In the genomic region with DNA sequence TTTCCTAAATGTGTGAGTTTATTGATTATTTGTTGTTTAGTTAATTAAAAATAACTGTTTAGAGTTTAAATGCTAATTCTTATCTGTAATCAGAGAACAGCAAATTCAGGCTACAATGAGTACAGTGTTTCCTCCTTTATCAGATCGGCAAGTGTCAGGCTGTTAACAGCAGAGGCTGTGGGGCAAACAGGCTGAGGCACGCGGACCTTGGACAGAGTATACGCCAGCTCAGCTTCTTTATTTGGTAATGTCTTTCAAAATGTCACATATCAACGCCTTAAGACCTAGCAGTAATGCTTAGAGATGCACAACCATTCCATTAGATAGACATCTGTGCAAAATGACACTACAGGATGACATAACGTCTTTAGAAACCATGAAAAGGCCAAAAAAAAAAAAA, we compare ENCODE assay signal across 9 mouse cellular contexts. TPM values are rescaled to one million over a fixed set of nuclear protein-coding genes. Genes with fewer than 3 reads are reported as not detected.
DNase-seq lines count a peak whose midpoint lies in the region; ATAC-seq and TF ChIP-seq lines count a peak whose summit lies in the region.
"Had no signal": no experiment of that assay in that cellular context is flagged by ENCODE, and none has a peak within 500 bp of the region (broad histone marks: within the 10 kb centered on the region; RNA-seq: fewer than 3 reads in every experiment).

No protein-coding gene starts in this region.

- no peak for DNase-seq in forebrain, embryonic 14.5 days (ENCODE audit: low spot score)
- DNase-seq in lung, postnatal 10 days, result no peak
- DNase-seq in midbrain, postnatal 0 days (ENCODE audit: low spot score), result no peak
- DNase-seq in adipocyte (ENCODE audit: low spot score), result no peak
- no peak for DNase-seq in adrenal gland, postnatal 14 days

- ATAC-seq in forebrain, embryonic 13.5 days, result no peak
- ATAC-seq in forebrain, embryonic 14.5 days, result no peak; the same call in 1 of the 2 replicates
- no peak for ATAC-seq in lung, embryonic 15.5 days (ENCODE audit: borderline replicate concordance, extremely low read depth, low FRiP score, low TSS enrichment)
- no peak for ATAC-seq in hindbrain, embryonic 15.5 days (ENCODE audit: low FRiP score, low read depth)
- ATAC-seq in midbrain, postnatal 0 days (ENCODE audit: low FRiP score), result no peak

- WGBS in forebrain, embryonic 13.5 days, result 69% methylated on average over 6 of the region's 6 CpGs
- WGBS in forebrain, embryonic 14.5 days, result 62% methylated on average over 6 of the region's 6 CpGs
- WGBS in lung, embryonic 15.5 days, result 45% methylated on average over 6 of the region's 6 CpGs
- WGBS in hindbrain, embryonic 15.5 days, result 64% methylated on average over 6 of the region's 6 CpGs
- 71% methylated on average over 6 of the region's 6 CpGs for WGBS in midbrain, postnatal 0 days

- H3K27ac ChIP-seq in forebrain, embryonic 13.5 days, result no peak overlapping the region
- no peak overlapping the region for H3K27ac ChIP-seq in forebrain, embryonic 14.5 days (ENCODE audit: low read depth, low read length)
- no peak overlapping the region for H3K27ac ChIP-seq in lung, embryonic 15.5 days
- no peak overlapping the region for H3K27ac ChIP-seq in hindbrain, embryonic 15.5 days (replicated peaks)
- no peak overlapping the region for H3K27ac ChIP-seq in midbrain, postnatal 0 days (ENCODE audit: low read depth, low read length)

- no peak overlapping the region for H3K4me3 ChIP-seq in forebrain, embryonic 13.5 days
- no peak overlapping the region for H3K4me3 ChIP-seq in forebrain, embryonic 14.5 days (ENCODE audit: low read depth, low read length)
- H3K4me3 ChIP-seq in lung, embryonic 15.5 days, result no peak overlapping the region
- no peak overlapping the region for H3K4me3 ChIP-seq in hindbrain, embryonic 15.5 days
- H3K4me3 ChIP-seq in midbrain, postnatal 0 days (ENCODE audit: low read depth, low read length), result peak overlapping the region; percentile 52; the same call in 1 of the 2 replicates

- TF ChIP-seq CTCF in midbrain, postnatal 0 days (IDR thresholded peaks at IDR 0.05), result no peak

- no peak overlapping the region for H3K9ac ChIP-seq in forebrain, embryonic 13.5 days
- no peak overlapping the region for H3K9ac ChIP-seq in forebrain, embryonic 14.5 days (ENCODE audit: low read length)
- H3K9ac ChIP-seq in lung, embryonic 15.5 days, result 0 out of 2 replicates have a peak overlapping the region, but pooled peaks have one; percentile 0
- no peak overlapping the region for H3K9ac ChIP-seq in hindbrain, embryonic 15.5 days
- H3K9ac ChIP-seq in midbrain, postnatal 0 days (replicated peaks; ENCODE audit: low read length, poor library complexity, severe bottlenecking), result no peak overlapping the region

- H3K4me1 ChIP-seq in forebrain, embryonic 13.5 days, result peaks cover 28% of the 10 kb centered on the region
- H3K4me1 ChIP-seq in forebrain, embryonic 14.5 days (ENCODE audit: control insufficient read depth, insufficient read depth, low read length), result peaks cover 7% of the 10 kb centered on the region; the same call in 1 of the 2 replicates
- peaks cover 25% of the 10 kb centered on the region for H3K4me1 ChIP-seq in lung, embryonic 15.5 days
- H3K4me1 ChIP-seq in hindbrain, embryonic 15.5 days (replicated peaks), result peaks cover 18% of the 10 kb centered on the region
- H3K4me1 ChIP-seq in midbrain, postnatal 0 days (ENCODE audit: insufficient read depth, low read length), result peaks cover 2% of the 10 kb centered on the region; the same call in 1 of the 2 replicates

- H3K9me3 ChIP-seq in forebrain, embryonic 13.5 days (replicated peaks), result no peaks in the 10 kb centered on the region
- H3K9me3 ChIP-seq in forebrain, embryonic 14.5 days (replicated peaks; ENCODE audit: control insufficient read depth, low read length), result no peaks in the 10 kb centered on the region
- no peaks in the 10 kb centered on the region for H3K9me3 ChIP-seq in lung, embryonic 15.5 days
- no peaks in the 10 kb centered on the region for H3K9me3 ChIP-seq in hindbrain, embryonic 15.5 days
- H3K9me3 ChIP-seq in midbrain, postnatal 0 days (ENCODE audit: low read length), result no peaks in the 10 kb centered on the region
- H3K9me3 ChIP-seq: limb, embryonic 15.5 days had no signal

- no peaks in the 10 kb centered on the region for H3K27me3 ChIP-seq in forebrain, embryonic 13.5 days
- H3K27me3 ChIP-seq in forebrain, embryonic 14.5 days (replicated peaks; ENCODE audit: control insufficient read depth, insufficient read depth, low read length), result no peaks in the 10 kb centered on the region
- no peaks in the 10 kb centered on the region for H3K27me3 ChIP-seq in lung, embryonic 15.5 days
- no peaks in the 10 kb centered on the region for H3K27me3 ChIP-seq in hindbrain, embryonic 15.5 days
- no peaks in the 10 kb centered on the region for H3K27me3 ChIP-seq in midbrain, postnatal 0 days (ENCODE audit: insufficient read depth, low read length)
- H3K27me3 ChIP-seq: limb, embryonic 15.5 days had no signal

- peak overlapping the region; percentile 90 for H3K4me2 ChIP-seq in forebrain, embryonic 13.5 days
- H3K4me2 ChIP-seq in forebrain, embryonic 14.5 days (ENCODE audit: low read length), result no peak overlapping the region
- H3K4me2 ChIP-seq in lung, embryonic 15.5 days, result peak overlapping the region; percentile 82; the same call in 1 of the 2 replicates
- peak overlapping the region; percentile 96 for H3K4me2 ChIP-seq in hindbrain, embryonic 15.5 days
- H3K4me2 ChIP-seq in midbrain, postnatal 0 days (ENCODE audit: low read depth, low read length, poor library complexity, severe bottlenecking), result no peak overlapping the region

- 0 out of 2 replicates have a peak, but pooled peaks cover 2% of the 10 kb centered on the region for H3K36me3 ChIP-seq in forebrain, embryonic 13.5 days (ENCODE audit: poor library complexity, severe bottlenecking)
- H3K36me3 ChIP-seq in forebrain, embryonic 14.5 days (ENCODE audit: control insufficient read depth, insufficient read depth, low read length), result no peaks in the 10 kb centered on the region
- H3K36me3 ChIP-seq in lung, embryonic 15.5 days, result 0 out of 2 replicates have a peak, but pooled peaks cover 6% of the 10 kb centered on the region
- no peaks in the 10 kb centered on the region for H3K36me3 ChIP-seq in hindbrain, embryonic 15.5 days
- no peaks in the 10 kb centered on the region for H3K36me3 ChIP-seq in midbrain, postnatal 0 days (ENCODE audit: insufficient read depth, low read length)

RNA-seq across cellular contexts. Expression of a gene that starts 0.7 kb away (rescaled TPM):
- polyA plus RNA-seq in forebrain, embryonic 13.5 days (2015; fragmentation: Nextera tagmentation; extraction: Ambion mirVana), result 80.3 and 85.9 TPM in 2 replicates
- 156 and 176 TPM in 2 replicates for polyA plus RNA-seq in forebrain, embryonic 14.5 days (2014; fragmentation: Nextera tagmentation; extraction: Ambion mirVana)
- polyA plus RNA-seq in lung, embryonic 15.5 days (2015; fragmentation: Nextera tagmentation; extraction: Ambion mirVana), result 359 and 369 TPM in 2 replicates
- 206 and 214 TPM in 2 replicates for polyA plus RNA-seq in hindbrain, embryonic 15.5 days (2015; fragmentation: Nextera tagmentation; extraction: Ambion mirVana)
- total RNA-seq in midbrain, postnatal 0 days (2014; rRNA removed), result 239 and 278 TPM in 2 replicates
- 268 and 317 TPM in 2 replicates for polyA plus RNA-seq in midbrain, postnatal 0 days (2015; fragmentation: Nextera tagmentation; extraction: Ambion mirVana)
- total RNA-seq in adrenal gland, postnatal 14 days (2021), result 220 and 296 TPM in 2 replicates

RNA-seq across cellular contexts. Expression of a gene that starts 18.7 kb away (rescaled TPM):
- 1.9 TPM in 2 replicates for polyA plus RNA-seq in forebrain, embryonic 13.5 days (2015; fragmentation: Nextera tagmentation; extraction: Ambion mirVana)
- 2.1 and 2.7 TPM in 2 replicates for polyA plus RNA-seq in forebrain, embryonic 14.5 days (2014; fragmentation: Nextera tagmentation; extraction: Ambion mirVana)
- polyA plus RNA-seq in lung, embryonic 15.5 days (2015; fragmentation: Nextera tagmentation; extraction: Ambion mirVana), result 1.6 and 3.0 TPM in 2 replicates
- polyA plus RNA-seq in hindbrain, embryonic 15.5 days (2015; fragmentation: Nextera tagmentation; extraction: Ambion mirVana), result 2.2 TPM in 2 replicates
- 4.9 and 7.9 TPM in 2 replicates for total RNA-seq in midbrain, postnatal 0 days (2014; rRNA removed)
- 2.2 and 2.4 TPM in 2 replicates for polyA plus RNA-seq in midbrain, postnatal 0 days (2015; fragmentation: Nextera tagmentation; extraction: Ambion mirVana)
- 1.1 and 1.3 TPM in 2 replicates for total RNA-seq in adrenal gland, postnatal 14 days (2021)

Comparison
In these comparisons a context has a peak if more than half of its experiments do, and no peak if none do; other contexts are left out.
1. H3K4me2 ChIP-seq: peak in forebrain, embryonic 13.5 days (single experiment), lung, embryonic 15.5 days (single experiment) and hindbrain, embryonic 15.5 days (single experiment); none in forebrain, embryonic 14.5 days (single experiment) and midbrain, postnatal 0 days (single experiment).